Mouse (Mus musculus) midbrain, embryonic 11.5 days (tissue): ENCODE data around the gene Rfng. TPM values are rescaled to one million over a fixed set of nuclear protein-coding genes. Genes with fewer than 3 reads are reported as not detected.

ENCODE experiments used
- ATAC-seq: fragments of 200-750 bp; cut with Nextera tagmentation; 2 replicates; pipeline ENCODE4 v1.8.0; 2017; ENCODE audit warnings: moderate TSS enrichment, moderate library complexity; ENCODE audit not compliant: low FRiP score
- DNase-seq: peaks from one replicate; pipeline ENCODE4 v3.0.0; 2015; ENCODE audit warnings: low spot score; ENCODE audit errors: missing footprints
- H3K27ac ChIP-seq: fragments of 300-500 bp; sonication (generic); 2 replicates; pipeline ENCODE4 v1.5.1; 2014; ENCODE audit warnings: low read depth, low read length
- H3K27me3 ChIP-seq: fragments of 300-500 bp; sonication (generic); 2 replicates; pipeline ENCODE4 v1.6.1; 2014; ENCODE audit warnings: mild to moderate bottlenecking, low read length, moderate library complexity, mixed read lengths; ENCODE audit not compliant: control insufficient read depth, insufficient read depth
- H3K36me3 ChIP-seq: fragments of 300-500 bp; sonication (generic); 2 replicates; pipeline ENCODE4 v1.6.1; 2014; ENCODE audit warnings: mild to moderate bottlenecking, low read length, moderate library complexity, mixed read lengths; ENCODE audit not compliant: control insufficient read depth, insufficient read depth
- H3K4me1 ChIP-seq: fragments of 300-500 bp; sonication (generic); 2 replicates; pipeline ENCODE4 v1.6.1; 2014; ENCODE audit warnings: low read length; ENCODE audit not compliant: control insufficient read depth, insufficient read depth
- H3K4me2 ChIP-seq: fragments of 300-500 bp; sonication (generic); 2 replicates; pipeline ENCODE4 v1.6.1; 2014; ENCODE audit warnings: mild to moderate bottlenecking, moderate library complexity
- H3K4me3 ChIP-seq: fragments of 300-500 bp; sonication (generic); 2 replicates; pipeline ENCODE4 v1.5.1; 2014; ENCODE audit warnings: low read depth, low read length
- H3K9ac ChIP-seq: fragments of 300-500 bp; sonication (generic); 2 replicates; pipeline ENCODE4 v1.6.1; 2014; ENCODE audit warnings: low read length
- H3K9me3 ChIP-seq: fragments of 300-500 bp; sonication (generic); 2 replicates; pipeline ENCODE4 v1.6.1; 2016; ENCODE audit warnings: low read length; ENCODE audit not compliant: control insufficient read depth
- WGBS: fragments of 180-500 bp; shearing (Covaris S2); extraction: QIAGEN DNeasy Blood & Tissue Kit; methylation state at CpG from one replicate; pipeline ENCODE4 v1.1.7; 2014; 5-methylcytosine and 5-hydroxymethylcytosine counted together
- polyA plus RNA-seq: library from polyadenylated mRNA; unstranded; fragments of >200 nt; fragmentation: Nextera tagmentation; extraction: Ambion mirVana; gene quantifications from 2 replicates; pipeline ENCODE4 v1.2.1, GENCODE M21; 2014

The Rfng gene
- polyA plus RNA-seq, 1 experiment from 2014 or later, result 30.6 TPM

- Histone ChIP-seq H3K4me1 (no peaks in the 10 kb centered on the region), H3K4me3 (no peak overlapping the region), H3K9me3 (no peaks in the 10 kb centered on the region), H3K27me3 (no peaks in the 10 kb centered on the region), H3K4me2 (no peak overlapping the region), H3K27ac (no peak overlapping the region), H3K9ac (no peak overlapping the region), H3K36me3 (no peaks in the 10 kb centered on the region)
- whole genome bisulfite sequencing, result 90% methylated on average over 5 of the region's 5 CpGs
- DNase-seq (no peak), ATAC-seq (no peak)
Measured at GRCm38 (mm10) chr11:120740981-120741380, 43.0 kb downstream of the Rfng start.

- H3K36me3 ChIP-seq, result no peaks in the 10 kb centered on the region
- H3K4me3 ChIP-seq, result no peak overlapping the region
- H3K27ac ChIP-seq, result no peak overlapping the region
- H3K9ac ChIP-seq, result no peak overlapping the region
- no peaks in the 10 kb centered on the region for H3K9me3 ChIP-seq
- ATAC-seq (no peak), DNase-seq (no peak)
- no peaks in the 10 kb centered on the region for H3K4me1 ChIP-seq
- H3K4me2 ChIP-seq, result no peak overlapping the region
- no peaks in the 10 kb centered on the region for H3K27me3 ChIP-seq
- WGBS, result 77% methylated on average over 6 of the region's 6 CpGs
Measured at GRCm38 (mm10) chr11:120736424-120736823, 47.6 kb downstream of the Rfng start.

- ATAC-seq (no peak), DNase-seq (no peak)
- Histone ChIP-seq H3K27me3 (0 out of 2 replicates have a peak, but pooled peaks cover 2% of the 10 kb centered on the region), H3K4me1 (no peaks in the 10 kb centered on the region), H3K9ac (no peak overlapping the region), H3K4me3 (no peak overlapping the region), H3K4me2 (no peak overlapping the region), H3K27ac (no peak overlapping the region), H3K9me3 (no peaks in the 10 kb centered on the region), H3K36me3 (no peaks in the 10 kb centered on the region)
- 72% methylated on average over 6 of the region's 6 CpGs for WGBS
Measured at GRCm38 (mm10) chr11:120733521-120733920, 50.5 kb downstream of the Rfng start.

GRCm38 (mm10) chr11:120731858-120732680, 51.9 kb downstream of the Rfng start, which contains the start of gene Cbr2:
Gene Cbr2, minus strand, starts transcription at chr11:120732114.
- no peaks in the 10 kb centered on the region for H3K36me3 ChIP-seq
- no peak for DNase-seq
- no peak within 1 kb of the TSS for H3K27ac ChIP-seq
- H3K4me2 ChIP-seq, result no peak within 1 kb of the TSS
- no peak within 1 kb of the TSS for H3K4me3 ChIP-seq
- H3K9ac ChIP-seq, result no peak within 1 kb of the TSS
- H3K27me3 ChIP-seq, result 0 out of 2 replicates have a peak, but pooled peaks cover 2% of the 10 kb centered on the region
- H3K9me3 ChIP-seq, result no peaks in the 10 kb centered on the region
- H3K4me1 ChIP-seq, result no peaks in the 10 kb centered on the region
- WGBS, result 80% methylated on average over 12 of the region's 12 CpGs
- ATAC-seq, result no peak

GRCm38 (mm10) chr11:120731395-120731794, 52.6 kb downstream of the Rfng start:
- Histone ChIP-seq H3K9me3 (no peaks in the 10 kb centered on the region), H3K4me3 (no peak overlapping the region), H3K4me2 (no peak overlapping the region), H3K4me1 (peaks cover 3% of the 10 kb centered on the region; the same call in 1 of the 2 replicates), H3K9ac (no peak overlapping the region), H3K27ac (no peak overlapping the region), H3K36me3 (no peaks in the 10 kb centered on the region), H3K27me3 (0 out of 2 replicates have a peak, but pooled peaks cover 2% of the 10 kb centered on the region)
- WGBS, result 97% methylated on average over 1 of the region's 1 CpGs
- ATAC-seq, result no peak
- no peak for DNase-seq

Other genes starting within 250 kb of the Rfng start
- gene Mcrip1, start 234.5 kb downstream of the Rfng start, polyA plus RNA-seq, result 232 and 237 TPM in 2 replicates
- not detected in 2 replicates for gene Ppp1r27, start 233.1 kb downstream of the Rfng start, polyA plus RNA-seq
- gene P4hb, start 211.0 kb downstream of the Rfng start, polyA plus RNA-seq, result 492 and 493 TPM in 2 replicates
- gene Arhgdia, start 202.6 kb downstream of the Rfng start, polyA plus RNA-seq, result 521 and 583 TPM in 2 replicates
- gene Alyref, start 185.8 kb downstream of the Rfng start, polyA plus RNA-seq, result 820 and 827 TPM in 2 replicates
- 178 and 204 TPM in 2 replicates for gene Anapc11, start 185.8 kb downstream of the Rfng start, polyA plus RNA-seq
- 0.38 TPM in 1 of 2 replicates, not detected in the other for gene Npb, start 175.7 kb downstream of the Rfng start, polyA plus RNA-seq
- gene Pcyt2, start 166.3 kb downstream of the Rfng start, polyA plus RNA-seq, result 89.4 and 101 TPM in 2 replicates
- 29.5 and 33.2 TPM in 2 replicates for gene Sirt7, start 159.0 kb downstream of the Rfng start, polyA plus RNA-seq
- 18.0 and 19.7 TPM in 2 replicates for gene Mafg, start 150.6 kb downstream of the Rfng start, polyA plus RNA-seq
- gene Pycr1, start 140.4 kb downstream of the Rfng start, polyA plus RNA-seq, result 32.4 and 32.8 TPM in 2 replicates
- gene Myadml2, start 136.0 kb downstream of the Rfng start, polyA plus RNA-seq, result 0.36 and 0.57 TPM in 2 replicates
- gene Notum, start 123.0 kb downstream of the Rfng start, polyA plus RNA-seq, result 0.90 and 1.4 TPM in 2 replicates
- 101 and 113 TPM in 2 replicates for gene Aspscr1, start 111.2 kb downstream of the Rfng start, polyA plus RNA-seq
- gene Cenpx, start 70.5 kb downstream of the Rfng start, polyA plus RNA-seq, result 119 and 131 TPM in 2 replicates
- 30.9 TPM in 2 replicates for gene Lrrc45, start 70.3 kb downstream of the Rfng start, polyA plus RNA-seq
- gene Rac3, start 62.7 kb downstream of the Rfng start, polyA plus RNA-seq, result 9.9 and 12.3 TPM in 2 replicates
- 10.6 and 12.4 TPM in 2 replicates for gene Dcxr, start 56.9 kb downstream of the Rfng start, polyA plus RNA-seq
- 1.00 and 1.1 TPM in 2 replicates for gene Cbr2, start 52.1 kb downstream of the Rfng start, polyA plus RNA-seq
- 8.2 and 9.1 TPM in 2 replicates for gene Hmga1b, start 21.4 kb downstream of the Rfng start, polyA plus RNA-seq
- 254 and 269 TPM in 2 replicates for gene Gps1, start 65 bp upstream of the Rfng start, polyA plus RNA-seq
- 73.6 and 76.9 TPM in 2 replicates for gene Dus1l, start 12.2 kb upstream of the Rfng start, polyA plus RNA-seq
- gene Fasn, start 40.3 kb upstream of the Rfng start, polyA plus RNA-seq, result 80.8 and 94.6 TPM in 2 replicates
- gene Ccdc57, start 148.7 kb upstream of the Rfng start, polyA plus RNA-seq, result 4.3 and 4.5 TPM in 2 replicates
- 24.1 and 30.4 TPM in 2 replicates for gene Slc16a3, start 164.3 kb upstream of the Rfng start, polyA plus RNA-seq
- 60.9 and 71.3 TPM in 2 replicates for gene Csnk1d, start 207.1 kb upstream of the Rfng start, polyA plus RNA-seq